Mouse (Mus musculus) fibroblast of lung, adult 2 months (primary cell): ENCODE results near the gene Sln.

Experiments
- DNase-seq: peaks from one replicate; pipeline ENCODE4 v3.0.0-alpha.2; 2011; ENCODE audit warnings: low read depth

Gene Sln

GRCm38 (mm10) chr9:53849864-53850263 lies at the start of gene Sln:
TSS of gene Sln (plus strand) at chr9:53850164.
- no peak for DNase-seq

DNA sequence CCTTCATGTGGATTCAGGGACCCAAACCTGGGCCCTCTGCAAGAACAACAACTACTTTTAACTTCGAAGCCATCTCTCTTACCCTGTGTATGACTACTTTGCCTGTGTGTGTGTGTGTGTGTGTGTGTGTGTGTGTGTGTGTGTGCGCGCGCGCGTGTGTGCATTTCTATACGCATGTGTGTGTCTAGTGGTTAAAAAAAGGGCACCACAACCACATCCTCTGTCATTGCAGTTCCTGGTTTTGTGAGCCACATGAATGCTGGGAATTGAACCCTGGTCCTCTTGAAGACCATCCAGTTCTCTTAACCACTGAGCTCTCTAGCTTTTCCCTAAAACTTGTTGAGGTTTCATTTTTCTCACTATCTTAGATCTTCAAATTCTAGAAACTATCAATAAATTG lies 47.0 kb upstream of the Sln start:
- no peak for DNase-seq

DNA sequence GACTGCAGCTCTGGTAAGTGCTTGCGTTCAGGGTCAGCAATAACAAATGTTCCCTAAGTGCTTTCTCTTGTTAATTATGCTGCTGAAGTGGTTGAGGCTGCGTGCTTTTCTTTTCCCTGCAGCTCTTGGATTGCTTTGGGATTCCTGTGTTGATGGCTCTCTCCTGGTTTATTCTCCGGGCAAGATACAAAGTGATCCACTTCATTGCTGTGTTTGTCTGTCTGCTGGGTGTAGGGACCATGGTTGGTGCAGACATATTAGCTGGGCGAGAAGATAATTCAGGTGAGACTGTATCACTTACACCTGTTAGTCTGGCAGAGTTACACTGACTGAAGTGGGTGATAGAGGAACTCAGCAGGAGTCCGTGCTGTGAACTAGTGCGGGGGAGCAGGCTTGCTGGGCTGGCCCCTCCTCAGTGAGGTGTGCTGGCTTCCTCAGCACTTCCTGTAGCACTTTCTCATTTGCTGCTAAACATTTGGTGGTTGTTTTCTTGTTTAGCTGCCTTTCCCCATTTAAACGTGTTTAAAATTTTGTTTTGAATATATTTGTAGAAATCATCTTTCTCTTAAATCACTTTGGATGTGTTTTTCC lies 43.4 kb upstream of the Sln start:
- DNase-seq: no peak

DNA sequence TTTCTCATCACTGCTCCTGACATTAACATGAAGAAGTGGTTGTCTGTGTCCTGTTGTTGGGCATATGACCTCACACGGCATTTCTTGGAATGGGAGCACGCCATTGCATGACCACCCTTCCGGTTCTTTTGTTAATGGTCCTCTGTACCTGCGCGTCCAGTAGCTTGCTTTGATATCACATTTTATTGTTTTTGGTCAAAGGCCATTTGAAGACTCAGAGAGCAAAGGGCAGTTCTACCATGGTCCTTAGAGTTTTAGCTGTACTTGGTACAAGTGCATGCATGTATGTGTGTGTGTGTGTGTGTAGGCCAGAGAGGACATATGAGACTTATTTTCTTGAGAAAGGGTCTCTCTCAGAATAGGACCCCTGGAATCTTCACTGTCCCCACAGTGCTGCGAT lies 36.5 kb upstream of the Sln start:
- DNase-seq: no peak

GRCm38 (mm10) chr9:53818760-53819159 lies 31.2 kb upstream of the Sln start:
- DNase-seq: no peak

- DNase-seq: no peak
Observed at GRCm38 (mm10) chr9:53825318-53825717, 24.6 kb upstream of the Sln start.

- peak; percentile 13 for DNase-seq
Observed at GRCm38 (mm10) chr9:53829081-53829865, 20.7 kb upstream of the Sln start.

GRCm38 (mm10) chr9:53829866-53830209 lies 20.1 kb upstream of the Sln start:
- no peak for DNase-seq

- DNase-seq: no peak
Observed at GRCm38 (mm10) chr9:53835039-53835438, 14.9 kb upstream of the Sln start.

GRCm38 (mm10) chr9:53835976-53836375 lies 14.0 kb upstream of the Sln start:
- DNase-seq: no peak

GRCm38 (mm10) chr9:53838816-53839215 lies 11.1 kb upstream of the Sln start:
- no peak for DNase-seq

GRCm38 (mm10) chr9:53848548-53848947 lies 1.4 kb upstream of the Sln start:
- no peak for DNase-seq

GRCm38 (mm10) chr9:53852158-53852557 lies 2.2 kb downstream of the Sln start:
- no peak for DNase-seq

GRCm38 (mm10) chr9:53853672-53854071 lies 3.7 kb downstream of the Sln start:
- no peak for DNase-seq

GRCm38 (mm10) chr9:53854525-53854924 lies 4.6 kb downstream of the Sln start:
- no peak for DNase-seq

DNA sequence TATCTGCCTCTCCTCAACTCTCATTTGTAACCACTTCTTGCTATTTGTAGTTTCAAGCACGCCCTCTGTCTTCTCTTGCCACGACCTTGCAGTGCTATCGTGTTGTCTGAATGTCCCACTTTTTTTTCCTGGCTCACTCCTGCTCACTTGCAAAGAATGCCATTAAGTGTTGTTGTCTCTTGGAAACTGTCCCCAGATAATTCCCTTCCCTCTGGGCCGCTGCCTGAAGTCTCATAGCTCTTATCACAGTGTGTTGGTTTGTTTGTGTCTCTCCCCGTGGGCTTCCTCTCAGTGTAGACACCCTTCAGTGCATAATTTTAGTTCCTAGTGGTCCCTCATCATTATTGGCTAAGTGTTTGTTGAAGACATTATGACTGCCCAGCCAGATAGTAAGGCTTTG lies 7.9 kb downstream of the Sln start:
- no peak for DNase-seq

- DNase-seq: no peak
Observed at GRCm38 (mm10) chr9:53873239-53873638, 23.3 kb downstream of the Sln start.

DNA sequence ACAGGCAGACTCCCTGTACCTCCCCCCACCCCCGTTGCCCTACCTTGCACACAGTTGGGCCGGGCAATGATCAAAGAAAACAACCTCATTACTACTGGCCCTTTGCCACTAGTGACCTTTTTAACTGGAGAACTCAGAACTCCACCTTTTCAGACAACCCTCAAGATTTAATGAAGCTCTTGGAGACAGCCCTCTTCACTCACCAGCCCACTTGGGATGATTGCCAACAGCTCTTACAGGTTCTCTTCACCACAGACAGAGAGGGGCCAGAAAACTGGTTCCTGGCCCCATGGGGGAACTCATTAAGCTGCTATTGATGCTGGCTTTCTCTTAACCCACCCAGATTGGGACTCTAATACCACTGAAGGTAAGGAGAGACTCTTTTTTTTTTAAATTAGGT lies 27.5 kb downstream of the Sln start:
- DNase-seq: no peak

DNA sequence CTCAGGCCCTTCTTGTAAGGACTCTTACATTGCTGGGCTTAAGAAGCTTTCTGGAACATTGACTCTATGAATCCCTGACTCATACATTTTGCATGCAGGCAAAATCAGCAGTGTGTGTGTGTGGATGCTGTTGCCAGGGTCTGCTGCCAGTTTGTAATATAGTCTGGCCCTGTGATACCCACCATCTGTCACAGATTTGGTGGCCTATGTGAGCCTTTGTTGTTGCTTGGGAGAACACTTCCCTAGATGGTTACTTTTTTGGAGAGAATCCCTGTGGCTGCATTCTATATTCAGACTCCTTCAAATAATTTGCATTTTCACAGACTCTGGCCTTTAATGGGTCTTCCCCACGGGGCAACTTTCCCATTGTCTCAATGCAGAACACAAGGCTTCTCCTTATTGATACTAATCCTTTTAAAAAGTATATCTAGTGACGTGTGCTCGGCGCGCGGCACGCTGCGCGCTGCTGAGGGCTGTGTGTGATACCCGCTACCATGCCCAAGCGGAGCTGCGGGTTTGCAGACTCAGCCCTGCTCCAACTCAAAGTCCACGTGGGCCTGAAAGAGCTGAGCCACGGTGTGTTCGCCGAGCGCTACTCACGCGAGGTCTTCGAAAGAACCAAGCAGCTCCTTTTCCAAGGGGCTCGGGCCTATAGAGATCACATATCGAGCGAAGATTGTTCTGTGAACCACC lies 33.8 kb downstream of the Sln start:
- no peak for DNase-seq

GRCm38 (mm10) chr9:53890075-53890474 lies 40.1 kb downstream of the Sln start:
- DNase-seq: no peak

- DNase-seq: no peak
Observed at GRCm38 (mm10) chr9:53895827-53896226, 45.9 kb downstream of the Sln start.

- DNase-seq: no peak
Observed at GRCm38 (mm10) chr9:53899836-53900235, 49.9 kb downstream of the Sln start.

DNA sequence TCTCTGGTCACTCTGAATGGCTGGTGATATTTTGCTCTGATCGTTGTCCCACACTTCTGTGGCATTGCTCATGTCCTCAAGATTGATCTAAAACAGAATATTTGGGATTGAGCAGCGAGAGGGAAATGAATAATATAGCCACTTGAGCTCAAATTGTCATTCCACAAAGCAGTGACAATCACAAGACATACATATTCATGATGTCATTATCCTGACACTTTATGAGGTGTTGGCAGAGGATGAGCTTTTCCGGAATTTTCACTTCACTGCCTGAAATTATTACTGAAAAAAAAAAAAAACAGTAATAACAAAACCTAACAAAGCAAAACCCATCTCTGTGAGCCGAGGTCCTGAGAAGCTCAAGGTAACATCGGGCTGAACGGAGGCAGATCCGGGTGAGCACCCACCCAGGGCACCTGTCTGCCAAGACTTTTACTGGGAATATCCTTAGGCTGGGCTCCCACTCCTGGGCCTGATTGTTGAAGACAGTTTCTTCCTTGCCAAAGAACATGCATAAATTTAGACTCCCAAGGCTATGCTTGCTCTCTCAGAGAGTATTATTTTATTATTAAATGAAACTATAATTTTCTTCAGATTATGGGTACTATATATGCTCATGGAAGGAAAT lies 53.4 kb downstream of the Sln start:
- DNase-seq: no peak
